Mouse (Mus musculus) heart, adult 2 months (tissue): ENCODE measurements around the gene Efhc1. TPM values are rescaled to one million over a fixed set of nuclear protein-coding genes. Genes with fewer than 3 reads are reported as not detected.

Experiments used
- DNase-seq, 2 experiments: peaks; one replicate each; pipeline ENCODE4 v3.0.0; 2021
- H3K27ac ChIP-seq: fragments of 200-600 bp; 2 replicates; pipeline ENCODE4 v1.8.1; 2022
- H3K27me3 ChIP-seq: fragments of 200-500 bp; 2 replicates; pipeline ENCODE4 v1.6.1; 2012; ENCODE audit warnings: mild to moderate bottlenecking, low read length, inconsistent platforms, mixed read lengths; ENCODE audit not compliant: control insufficient read depth, insufficient read depth
- H3K36me3 ChIP-seq: fragments of 200-500 bp; 2 replicates; pipeline ENCODE4 v1.6.1; 2012; ENCODE audit warnings: low read length, inconsistent platforms; ENCODE audit not compliant: control insufficient read depth, insufficient read depth
- H3K4me1 ChIP-seq: fragments of 200-500 bp; 2 replicates; pipeline ENCODE4 v1.6.1; 2011; ENCODE audit warnings: low read length; ENCODE audit not compliant: control insufficient read depth, insufficient read depth
- H3K4me3 ChIP-seq: fragments of 200-600 bp; 2 replicates; pipeline ENCODE4 v1.8.1; 2022
- H3K79me2 ChIP-seq: fragments of 200-500 bp; replicated peaks from 2 replicates; pipeline ENCODE4 v1.6.1; 2012; ENCODE audit warnings: mild to moderate bottlenecking, inconsistent platforms, low read length, moderate library complexity, mixed read lengths; ENCODE audit not compliant: control insufficient read depth, insufficient read depth
- H3K9ac ChIP-seq: fragments of 200-500 bp; 2 replicates; pipeline ENCODE4 v1.6.1; 2012; ENCODE audit warnings: low read depth, mild to moderate bottlenecking, control low read depth, inconsistent platforms, low read length, mixed read lengths
- CTCF ChIP-seq: fragments of 200-600 bp; IDR thresholded peaks from 2 replicates; pipeline ENCODE4 v1.8.1; 2022; ENCODE audit warnings: antibody characterized with exemption, mild to moderate bottlenecking, moderate library complexity
- EP300 ChIP-seq: fragments of 200-500 bp; IDR thresholded peaks from 2 replicates; pipeline ENCODE4 v1.6.1; 2011; ENCODE audit warnings: low read depth, low read length, control low read depth; ENCODE audit not compliant: insufficient read depth
- POLR2A ChIP-seq: fragments of 200-500 bp; IDR thresholded peaks from 2 replicates; pipeline ENCODE4 v1.6.1; 2011; ENCODE audit warnings: mild to moderate bottlenecking, low read depth, low read length, control low read depth; ENCODE audit not compliant: insufficient read depth
- WGBS: fragments of 180-500 bp; shearing (Covaris S2); methylation state at CpG from one replicate; pipeline ENCODE4 v1.1.7; 2018; 5-methylcytosine and 5-hydroxymethylcytosine counted together
- intact Hi-C: fragments of 180-260 bp; cut with DNase I; formaldehyde crosslinking; loops from one replicate; pipeline ENCODE4 v1.15.1; 2025
- polyA plus RNA-seq: library from polyadenylated mRNA; depleted of rRNA; stranded (reverse); fragments of >200 nt; gene quantifications from 2 replicates; pipeline ENCODE4 v1.2.3, GENCODE M21; 2012
- total RNA-seq, 2 experiments: library from RNA; stranded (reverse); gene quantifications; 2 replicates each; pipeline ENCODE4 v1.2.3; 2021

The Efhc1 gene
- total and polyA plus RNA-seq, 3 experiments: 0.41 to 1.8 (median 0.63) TPM

DNA sequence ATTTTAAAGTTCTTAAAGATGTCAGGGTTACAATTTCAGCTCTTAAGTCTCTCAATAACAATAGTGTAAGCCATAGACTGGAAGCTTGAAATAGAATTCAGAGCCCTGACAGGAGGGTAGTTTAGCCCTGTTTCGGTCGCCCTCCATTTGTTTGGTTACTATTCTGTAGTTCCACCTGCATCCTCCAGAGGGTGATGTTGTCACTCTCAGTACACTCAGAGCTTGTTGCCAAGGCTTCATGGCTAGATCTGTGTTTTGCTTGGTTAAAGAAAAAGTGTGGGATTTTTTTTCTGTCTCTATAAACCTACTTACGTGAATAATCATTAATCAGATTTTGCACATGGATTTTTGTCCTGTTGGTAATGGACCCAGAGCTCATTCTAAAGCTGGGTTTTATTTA, 12.4 kb upstream of the Efhc1 start:
- H3K27me3 ChIP-seq: no peaks in the 10 kb centered on the region
- intact Hi-C loops: loop anchor here (1.0 to 10.0 kb wide), 3 partner anchors 162 to 406 kb away; partner anchors contain the start of gene Khdc1a
- H3K4me1 ChIP-seq: no peaks in the 10 kb centered on the region
- no peaks in the 10 kb centered on the region; the same call in 1 of the 2 replicates for H3K36me3 ChIP-seq
- DNase-seq: peak in 1 of 2 experiments; percentile 37
- no peak overlapping the region for H3K9ac ChIP-seq
- H3K79me2 ChIP-seq: no peaks in the 10 kb centered on the region
- WGBS: 15% methylated on average over 3 of the region's 3 CpGs
- H3K27ac ChIP-seq: no peak overlapping the region
- no peak overlapping the region for H3K4me3 ChIP-seq
- TF ChIP-seq EP300 (no peak), CTCF (peak; percentile 99), POLR2A (no peak)

DNA sequence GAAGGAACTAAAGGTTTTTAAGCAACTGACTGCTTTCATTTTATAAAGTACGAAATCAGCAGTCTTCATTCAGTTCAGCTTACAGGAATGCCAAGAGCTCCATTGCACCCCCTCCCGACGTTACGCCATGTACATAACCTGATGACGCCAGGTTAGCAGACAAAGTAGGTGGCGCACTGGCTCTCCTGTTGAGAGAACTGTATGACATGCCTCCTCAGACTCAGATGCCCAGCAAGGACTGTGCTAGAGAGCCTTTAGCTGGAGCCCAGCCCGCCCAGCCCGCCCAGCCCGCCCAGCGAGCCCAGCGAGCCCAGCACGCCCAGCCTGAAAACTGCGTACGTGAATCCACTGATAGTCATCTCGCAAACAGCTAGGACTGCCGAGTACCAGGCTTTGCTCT, 11.3 kb upstream of the Efhc1 start:
- H3K79me2 ChIP-seq: no peaks in the 10 kb centered on the region
- 62% methylated on average over 16 of the region's 16 CpGs for WGBS
- H3K36me3 ChIP-seq: no peaks in the 10 kb centered on the region; the same call in 1 of the 2 replicates
- DNase-seq: peak; percentile 58
- peak overlapping the region; percentile 38 for H3K4me3 ChIP-seq
- no peaks in the 10 kb centered on the region for H3K27me3 ChIP-seq
- intact Hi-C loops: loop anchor here (10.0 kb wide), 1 partner anchor 325 kb away; no protein-coding TSS in a partner anchor
- TF ChIP-seq EP300 (no peak), POLR2A (no peak), CTCF (no peak; the same call in 1 of the 2 replicates)
- H3K9ac ChIP-seq: no peak overlapping the region
- H3K27ac ChIP-seq: peak overlapping the region; percentile 31; the same call in 1 of the 2 replicates
- H3K4me1 ChIP-seq: no peaks in the 10 kb centered on the region

DNA sequence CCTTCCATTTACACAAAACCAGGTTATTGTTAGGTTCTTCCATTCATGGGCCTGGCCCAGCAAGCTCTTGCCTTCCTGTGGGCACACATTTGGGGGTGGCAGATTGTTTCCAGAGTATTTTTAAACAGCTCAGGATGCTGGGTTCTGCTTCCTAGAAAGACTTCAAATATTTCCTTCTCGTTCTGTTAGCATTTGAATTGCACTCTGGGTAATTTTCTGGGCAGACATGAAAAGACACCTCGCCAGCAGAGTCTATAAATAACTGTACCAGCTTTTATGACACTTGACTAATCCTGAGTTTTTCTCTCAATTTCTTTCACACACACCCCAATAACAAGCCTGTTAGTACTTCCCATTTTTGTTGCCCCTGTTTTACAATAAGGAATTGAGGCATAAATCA, 10.1 kb upstream of the Efhc1 start:
- DNase-seq: no peak
- Histone ChIP-seq H3K4me1 (no peaks in the 10 kb centered on the region), H3K79me2 (no peaks in the 10 kb centered on the region), H3K9ac (no peak overlapping the region), H3K27ac (no peak overlapping the region), H3K4me3 (no peak overlapping the region), H3K36me3 (no peaks in the 10 kb centered on the region; the same call in 1 of the 2 replicates), H3K27me3 (no peaks in the 10 kb centered on the region)
- WGBS: 20% methylated on average over 2 of the region's 2 CpGs
- TF ChIP-seq EP300 (no peak), CTCF (no peak), POLR2A (no peak)
- intact Hi-C loops: loop anchor here (10.0 kb wide), 1 partner anchor 323 kb away; no protein-coding TSS in a partner anchor

DNA sequence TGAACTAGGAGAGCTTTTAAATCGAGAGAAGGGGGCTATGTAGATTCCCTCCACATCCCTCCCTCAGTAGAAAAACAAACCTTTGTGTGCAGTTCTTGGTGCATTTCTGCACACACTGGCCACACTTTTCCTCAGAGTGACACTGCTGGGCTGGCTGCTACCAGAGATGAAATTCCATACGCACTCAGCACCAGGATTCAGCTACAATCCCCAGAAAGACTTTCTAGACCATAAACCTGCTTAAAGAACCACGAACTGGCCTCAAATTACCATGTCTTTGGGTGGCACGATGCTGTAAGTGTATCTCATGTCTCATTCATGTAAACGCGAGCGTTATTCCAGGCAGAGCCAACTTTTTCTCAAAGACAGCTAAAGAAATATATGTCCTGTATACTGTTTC, 9.6 kb upstream of the Efhc1 start:
- intact Hi-C loops: loop anchor here (10.0 kb wide), 1 partner anchor 323 kb away; no protein-coding TSS in a partner anchor
- no peak overlapping the region for H3K9ac ChIP-seq
- no peaks in the 10 kb centered on the region for H3K4me1 ChIP-seq
- no peaks in the 10 kb centered on the region; the same call in 1 of the 2 replicates for H3K36me3 ChIP-seq
- TF ChIP-seq EP300 (no peak), POLR2A (no peak), CTCF (no peak)
- H3K27ac ChIP-seq: no peak overlapping the region
- H3K79me2 ChIP-seq: no peaks in the 10 kb centered on the region
- H3K27me3 ChIP-seq: no peaks in the 10 kb centered on the region
- no peak overlapping the region for H3K4me3 ChIP-seq
- no peak for DNase-seq
- WGBS: 91% methylated on average over 7 of the region's 7 CpGs

DNA sequence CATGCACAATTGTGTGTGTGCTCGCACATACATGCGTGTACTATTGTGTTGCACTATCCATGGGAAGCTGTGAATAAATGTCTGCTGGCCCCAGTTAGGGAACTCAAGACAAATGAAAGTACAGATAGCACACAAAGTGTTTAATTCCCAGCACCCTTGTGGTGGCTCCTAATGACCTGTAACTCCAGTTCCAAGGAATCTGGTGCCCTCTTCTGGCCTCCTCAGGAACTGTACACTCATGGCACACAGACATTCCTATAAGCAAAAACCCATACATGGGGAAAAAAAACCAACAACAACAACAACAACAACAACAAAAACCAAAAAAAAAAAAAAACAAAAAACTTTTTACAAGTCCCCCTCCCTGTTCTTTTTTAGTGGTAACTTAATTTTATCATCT, 8.4 kb upstream of the Efhc1 start:
- DNase-seq: no peak
- H3K79me2 ChIP-seq: no peaks in the 10 kb centered on the region
- intact Hi-C loops: loop anchor here (10.0 kb wide), 1 partner anchor 322 kb away; no protein-coding TSS in a partner anchor
- H3K4me1 ChIP-seq: no peaks in the 10 kb centered on the region
- H3K9ac ChIP-seq: no peak overlapping the region
- H3K27me3 ChIP-seq: no peaks in the 10 kb centered on the region
- no peaks in the 10 kb centered on the region; the same call in 1 of the 2 replicates for H3K36me3 ChIP-seq
- WGBS: 95% methylated on average over 2 of the region's 2 CpGs
- no peak overlapping the region for H3K4me3 ChIP-seq
- TF ChIP-seq CTCF: no peak
- TF ChIP-seq POLR2A: no peak
- TF ChIP-seq EP300: no peak
- H3K27ac ChIP-seq: no peak overlapping the region

DNA sequence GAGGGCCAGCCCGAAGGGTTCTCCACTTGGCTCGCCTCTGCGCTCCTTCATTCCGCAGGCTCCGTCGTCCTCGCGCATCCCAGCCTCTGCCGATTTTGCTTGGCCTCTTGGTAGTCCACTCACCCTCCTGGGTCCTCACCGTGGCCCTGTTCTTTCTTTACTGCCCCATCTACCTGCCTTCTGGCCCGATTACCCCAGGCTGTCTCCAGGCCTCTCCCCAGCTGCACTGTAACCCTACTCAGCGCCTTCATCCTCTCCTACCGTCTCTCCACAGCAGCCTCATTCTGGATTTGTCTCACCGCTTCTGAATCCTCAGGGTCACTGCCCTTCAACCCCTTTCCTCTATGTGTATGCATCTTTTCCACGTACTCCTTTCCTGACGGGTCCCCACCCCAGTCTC, 373 bp downstream of the Efhc1 start:
- whole genome bisulfite sequencing: 11% methylated on average over 16 of the region's 16 CpGs
- H3K27ac ChIP-seq: peak overlapping the region; percentile 56
- intact Hi-C loops: loop anchor here (1.0 kb wide), 1 partner anchor 128 kb away; the partner anchor contains the start of gene Tram2

More for the DNA sequence above, 373 bp downstream of the Efhc1 start:
- no peaks in the 10 kb centered on the region for H3K27me3 ChIP-seq
- no peak for DNase-seq
- H3K79me2 ChIP-seq: no peaks in the 10 kb centered on the region
- no peaks in the 10 kb centered on the region for H3K36me3 ChIP-seq
- H3K4me3 ChIP-seq: peak overlapping the region; percentile 75
- H3K9ac ChIP-seq: peak overlapping the region; percentile 59
- H3K4me1 ChIP-seq: no peaks in the 10 kb centered on the region
- TF ChIP-seq EP300: no peak
- TF ChIP-seq CTCF: no peak
- no peak for TF ChIP-seq POLR2A
